Mouse (Mus musculus) spleen, adult 12 weeks (tissue): ENCODE results near the gene Spty2d1.
A peak's percentile ranks its signal among the peaks of the same experiment; 100 is the strongest.
"Not testable (repeated sequence)": the region's sequence is repeated elsewhere in the genome, so short reads cannot be mapped to it uniquely, and the experiment has no call there.

Experiments
- DNase-seq: peaks from one replicate; pipeline ENCODE4 v3.0.0; 2022; ENCODE audit warnings: low spot score

Gene Spty2d1

GRCm38 (mm10) chr7:47008168-47008993 is at the start of gene Spty2d1:
Gene Spty2d1 (minus strand): TSS chr7:47008411.
- DNase-seq, result peak; percentile 99

- no peak for DNase-seq
These were observed 48.1 kb upstream of the Spty2d1 start for GRCm38 (mm10) chr7:47056273-47056672.

- no peak for DNase-seq
These were observed 47.5 kb upstream of the Spty2d1 start for GRCm38 (mm10) chr7:47055744-47056143.

DNA sequence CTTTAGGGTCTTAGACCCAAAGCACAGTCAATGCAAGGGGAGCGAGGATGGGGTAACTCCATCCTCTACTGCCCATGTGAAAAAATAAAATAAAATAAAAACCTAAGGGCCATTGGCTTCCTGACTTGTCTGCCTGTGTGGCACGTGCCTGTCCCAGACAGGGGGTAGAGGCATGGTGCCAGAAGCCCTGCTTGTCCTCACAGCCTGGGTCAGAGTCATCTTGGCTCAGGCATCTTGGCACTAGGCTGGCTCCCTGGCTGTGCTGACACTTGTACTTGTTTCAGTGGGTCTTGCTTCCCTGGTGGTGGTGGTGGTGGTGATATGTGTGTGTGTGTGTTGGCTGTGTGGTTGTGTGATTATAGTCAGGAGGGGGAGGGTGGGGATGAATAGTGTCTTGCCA is 46.5 kb upstream of the Spty2d1 start:
- DNase-seq, result no peak

- DNase-seq, result no peak
These were observed 45.1 kb upstream of the Spty2d1 start for GRCm38 (mm10) chr7:47053287-47053686.

GRCm38 (mm10) chr7:47052276-47052675 is 44.1 kb upstream of the Spty2d1 start:
- no peak for DNase-seq

DNA sequence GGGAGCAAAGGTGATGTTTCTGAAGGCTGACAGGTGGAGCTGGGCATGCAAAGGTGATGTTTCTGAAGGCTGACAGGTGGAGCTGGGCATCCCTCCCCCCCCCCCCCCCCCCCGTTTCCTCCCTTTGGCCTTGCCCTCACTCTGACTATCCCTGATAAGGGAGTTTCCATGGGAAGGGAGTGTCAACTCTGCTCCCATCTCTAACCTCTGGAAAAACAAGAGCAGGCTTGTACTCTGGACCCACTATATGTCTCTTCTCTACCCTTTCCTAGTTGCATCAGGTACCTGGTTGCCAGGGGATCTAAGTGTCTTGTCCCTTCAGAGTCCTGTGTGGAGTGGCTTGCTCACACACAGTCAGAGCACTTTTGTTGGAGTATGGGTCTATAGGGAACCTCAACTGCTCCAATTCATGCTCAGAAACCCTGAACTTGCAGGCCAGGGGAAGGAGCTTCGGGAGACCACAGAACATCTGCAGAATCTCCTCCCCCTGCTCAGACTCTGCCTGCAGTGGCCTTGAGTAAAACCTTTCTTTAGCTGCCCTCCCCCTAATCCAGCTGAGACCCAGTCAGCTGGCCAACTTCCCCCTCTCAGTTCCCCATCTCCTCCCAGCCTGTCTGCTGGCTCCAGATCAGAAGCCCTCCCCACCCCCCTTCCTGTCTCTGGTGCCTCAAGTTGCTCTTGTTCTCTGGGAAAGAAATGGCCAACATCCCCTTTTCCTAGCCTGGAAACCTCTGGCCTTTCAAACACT is 43.4 kb upstream of the Spty2d1 start:
- peak; percentile 3 for DNase-seq

GRCm38 (mm10) chr7:47050766-47051165 is 42.6 kb upstream of the Spty2d1 start:
- DNase-seq, result no peak

- DNase-seq, result peak; percentile 77
These were observed 42.2 kb upstream of the Spty2d1 start, which contains the start of gene Tmem86a for GRCm38 (mm10) chr7:47050366-47050765. Gene Tmem86a (plus strand): TSS chr7:47050601.

DNA sequence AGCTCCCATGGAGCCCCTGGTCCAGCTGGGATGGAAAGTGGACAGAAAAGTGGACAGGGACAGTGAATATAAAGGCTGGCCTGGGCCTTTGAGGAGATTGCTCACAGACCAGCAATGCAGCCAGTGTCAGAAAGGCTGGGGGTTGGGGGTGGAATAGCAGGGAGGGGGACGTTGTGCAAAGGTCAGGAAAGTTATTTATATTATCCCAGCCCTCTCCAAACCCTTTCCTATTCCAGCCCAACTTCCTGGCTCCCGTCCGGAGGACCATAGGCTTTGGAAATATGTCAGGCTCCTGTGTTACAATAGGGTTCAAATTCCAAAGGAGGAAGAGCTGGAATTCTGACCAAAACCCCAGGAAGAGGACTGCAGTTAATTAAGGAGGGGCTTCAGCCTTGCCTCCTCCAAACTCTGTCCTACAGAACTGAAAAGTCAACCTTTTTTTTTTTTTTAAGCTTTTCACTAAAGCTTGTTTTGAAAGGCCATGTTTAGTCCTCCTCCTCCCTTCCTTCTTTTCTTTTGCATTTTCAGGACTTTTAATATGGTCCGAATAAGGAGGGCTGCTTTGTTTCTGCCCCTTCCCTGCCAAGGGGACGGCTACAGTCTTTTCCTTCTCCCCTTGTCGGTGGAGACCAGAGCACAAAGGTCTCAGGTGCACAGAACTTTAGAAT is 34.7 kb upstream of the Spty2d1 start:
- DNase-seq, result no peak

- no peak for DNase-seq
These were observed 33.9 kb upstream of the Spty2d1 start for GRCm38 (mm10) chr7:47042121-47042520.

DNA sequence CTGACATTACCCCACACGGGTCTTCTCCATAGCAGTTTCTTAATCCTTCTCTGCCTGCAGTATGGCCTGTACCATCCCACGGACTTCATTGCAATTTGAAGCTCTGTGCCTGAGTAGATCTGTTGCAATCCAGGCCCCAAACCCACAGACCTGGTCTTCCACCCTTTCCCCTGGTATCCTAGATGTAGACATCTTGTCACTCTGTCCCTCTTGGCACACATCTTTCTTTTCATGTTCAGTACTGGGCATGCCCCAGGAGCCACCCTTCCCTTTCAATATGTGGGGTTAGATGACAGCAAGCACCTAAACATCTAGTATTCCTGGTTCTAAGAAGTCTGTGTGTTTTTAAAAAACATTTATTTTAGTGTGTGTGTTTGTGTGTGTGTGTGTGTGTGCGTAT is 33.5 kb upstream of the Spty2d1 start:
- DNase-seq, result no peak

GRCm38 (mm10) chr7:47035426-47035825 is 27.2 kb upstream of the Spty2d1 start:
- DNase-seq, result no peak

GRCm38 (mm10) chr7:47034785-47035384 is 26.7 kb upstream of the Spty2d1 start:
- no peak for DNase-seq

DNA sequence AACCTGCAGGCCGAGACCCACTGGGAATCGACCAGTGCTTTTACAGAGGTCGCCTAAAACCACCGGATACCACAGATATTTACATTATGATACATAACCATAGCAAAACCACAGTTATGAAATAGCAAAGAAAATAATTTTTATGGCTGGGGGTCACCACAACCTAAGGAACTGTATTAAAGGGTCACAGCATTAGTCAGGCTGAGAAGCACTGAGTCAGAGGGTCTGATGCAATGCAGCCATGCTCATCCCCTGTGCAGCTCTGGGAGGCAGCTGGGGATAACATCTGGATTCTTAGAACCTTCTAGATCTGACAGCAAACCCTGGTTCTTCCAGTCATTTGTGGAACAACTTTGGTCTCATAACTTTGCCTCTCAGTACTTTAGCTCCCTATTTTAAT is 23.2 kb upstream of the Spty2d1 start:
- no peak for DNase-seq

GRCm38 (mm10) chr7:47030517-47031193 is 22.4 kb upstream of the Spty2d1 start:
- DNase-seq, result no peak

DNA sequence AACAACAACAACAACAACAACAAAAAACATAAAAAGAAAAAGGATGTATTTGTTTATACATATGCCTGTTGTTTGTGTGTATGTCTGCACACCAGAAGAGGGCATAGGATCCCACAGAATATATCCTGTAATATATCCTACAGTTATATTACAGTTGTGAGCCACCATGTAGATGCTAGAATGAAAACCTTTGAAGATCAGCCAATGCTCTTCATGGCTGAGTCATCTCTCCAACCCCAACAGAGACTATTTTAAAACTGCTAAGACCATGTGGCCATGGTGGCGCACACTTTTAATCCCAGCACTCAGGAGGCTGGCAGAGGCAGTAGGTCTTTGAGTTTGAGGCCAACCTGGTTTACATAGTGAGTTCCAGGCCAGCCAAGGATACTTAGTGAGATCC is 19.3 kb upstream of the Spty2d1 start:
- no peak for DNase-seq

DNA sequence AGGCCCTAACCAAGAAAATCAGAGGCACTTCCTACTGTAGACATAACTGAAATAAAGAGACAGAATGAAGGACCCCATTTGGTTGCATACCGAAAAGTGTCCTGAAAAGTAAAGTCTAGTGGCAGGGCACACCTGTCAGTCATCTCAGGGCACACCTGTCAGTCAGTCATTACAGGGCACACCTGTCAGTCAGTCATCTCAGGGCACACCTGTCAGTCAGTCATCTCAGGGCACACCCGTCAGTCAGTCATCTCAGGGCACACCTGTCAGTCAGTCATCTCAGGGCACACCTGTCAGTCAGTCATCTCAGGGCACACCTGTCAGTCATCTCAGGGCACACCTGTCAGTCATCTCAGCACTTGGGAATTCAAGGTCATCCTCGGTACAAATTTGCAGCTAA is 18.7 kb upstream of the Spty2d1 start:
- DNase-seq, result not testable (repeated sequence)

GRCm38 (mm10) chr7:47025429-47025828 is 17.2 kb upstream of the Spty2d1 start:
- no peak for DNase-seq

GRCm38 (mm10) chr7:47024454-47024853 is 16.2 kb upstream of the Spty2d1 start:
- no peak for DNase-seq

DNA sequence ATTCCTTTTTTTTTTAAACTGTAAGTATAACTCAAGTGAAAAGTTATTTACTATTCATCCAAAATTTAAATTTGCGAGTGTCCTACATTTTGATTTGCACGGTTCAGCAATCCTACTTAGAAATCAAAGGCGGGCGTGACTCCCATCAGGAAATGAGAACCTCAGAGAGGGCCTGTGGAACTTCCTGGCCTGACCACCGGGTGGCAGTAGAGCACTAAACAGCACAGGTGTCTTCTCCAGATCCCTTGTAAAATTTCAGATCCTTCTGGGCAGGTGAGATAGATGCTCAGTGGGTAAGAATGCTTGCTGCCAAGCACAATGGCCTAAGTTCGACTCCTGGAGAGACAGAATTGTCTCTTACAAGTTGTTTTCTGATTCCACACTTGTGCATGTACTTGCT is 15.3 kb upstream of the Spty2d1 start:
- DNase-seq, result peak; percentile 75

DNA sequence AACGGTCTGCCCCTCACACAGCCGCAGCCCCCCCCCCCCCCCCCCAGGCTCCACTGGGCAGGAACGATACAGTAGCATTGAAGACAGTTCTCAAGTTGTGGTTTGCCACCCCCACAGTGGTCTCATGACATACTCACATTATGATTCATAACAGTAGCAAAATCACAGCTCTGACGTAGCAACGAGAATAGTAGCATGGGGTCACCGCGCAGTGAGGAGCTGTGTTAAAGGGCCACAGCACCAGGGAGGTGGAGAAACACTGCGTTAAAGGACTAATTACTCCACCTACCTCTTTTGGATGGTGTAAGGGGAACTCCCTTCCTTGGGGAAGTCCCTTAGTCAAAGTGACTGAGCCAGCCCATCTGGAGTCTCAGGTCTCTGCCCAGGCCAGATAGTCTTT is 14.3 kb upstream of the Spty2d1 start:
- DNase-seq, result peak; percentile 27
